Mouse (Mus musculus) inflammation-experienced regulatory T-cells, adult 6 months (primary cell): ENCODE data around the gene Gm20388. TPM values are rescaled to one million over a fixed set of nuclear protein-coding genes. Genes with fewer than 3 reads are reported as not detected.

ENCODE experiments used
- ATAC-seq: one replicate; pipeline ENCODE4 v1.8.0; 2017
- polyA plus RNA-seq, 3 experiments: library from polyadenylated mRNA; unstranded; fragments of 100-300 nt; shearing (Covaris generic); gene quantifications; one replicate each; pipeline ENCODE4 v1.2.1; 2017

The Gm20388 gene
- polyA plus RNA-seq, 3 experiments from 2014 or later: 10.8 to 14.1 (median 11.8) TPM

DNA sequence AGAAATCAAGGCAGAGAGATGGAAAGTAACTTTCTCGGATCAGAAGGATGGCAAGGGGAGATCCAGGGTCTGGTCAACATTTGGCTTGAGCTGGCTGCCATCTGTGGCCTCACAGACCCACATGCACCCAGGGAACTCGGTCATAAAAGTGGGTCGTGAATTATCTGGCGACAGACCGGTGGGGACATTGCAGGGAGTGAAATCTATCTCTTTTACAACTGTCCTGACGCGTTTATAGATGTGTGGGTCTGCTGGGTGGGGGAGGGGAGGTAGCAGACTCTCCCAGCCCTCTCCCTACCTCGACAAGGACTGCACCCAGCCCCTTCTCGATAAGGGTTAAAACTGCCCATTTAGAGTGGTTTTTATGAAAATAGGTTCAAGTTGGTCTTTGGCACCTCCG lies 1444.2 kb downstream of the Gm20388 start:
- no peak for ATAC-seq

GRCm38 (mm10) chr8:121357451-121357850 lies 1446.8 kb downstream of the Gm20388 start:
- no peak for ATAC-seq

- no peak for ATAC-seq
Measured at GRCm38 (mm10) chr8:121358609-121359008, 1448.0 kb downstream of the Gm20388 start.

DNA sequence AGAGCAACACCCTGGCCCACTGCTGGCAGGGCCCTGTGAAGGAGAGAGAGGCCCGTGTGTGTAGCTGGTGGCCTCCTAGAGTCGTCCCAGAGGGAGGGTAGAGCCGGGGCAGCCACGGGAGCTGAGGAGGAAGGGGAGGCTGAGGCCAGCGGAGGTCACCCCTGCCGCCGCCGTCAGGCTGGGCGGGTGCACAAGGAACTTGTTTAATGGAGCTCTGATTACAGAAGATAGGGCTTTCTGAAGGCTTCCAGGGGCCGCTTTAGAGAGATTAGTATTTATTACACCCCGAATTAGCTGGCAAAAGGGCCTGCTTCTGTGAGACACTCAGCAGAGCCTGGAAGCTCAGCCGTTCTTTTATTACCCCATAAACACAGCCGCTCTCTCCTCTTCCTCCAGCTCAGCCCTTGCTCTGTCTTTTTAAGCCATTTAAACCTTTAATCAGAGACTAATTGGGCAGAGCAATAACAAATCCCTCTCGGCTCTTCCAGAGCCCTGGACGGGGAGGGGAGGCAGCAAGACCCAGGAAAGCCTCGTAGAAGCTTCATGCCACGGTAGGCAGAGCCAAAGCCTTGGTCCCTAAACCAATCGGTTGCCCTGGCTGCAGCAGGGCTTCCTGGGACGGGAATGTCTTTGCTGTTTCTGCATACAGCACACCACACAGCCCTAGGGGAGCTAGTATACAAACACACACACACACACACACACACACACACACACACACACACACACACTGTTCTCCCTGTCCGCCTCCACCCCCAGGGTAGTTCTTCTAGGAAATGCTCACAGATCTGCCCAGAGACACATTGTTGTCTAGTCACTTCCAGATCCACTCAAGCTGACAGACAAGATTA lies 1448.7 kb downstream of the Gm20388 start:
- no peak for ATAC-seq

- no peak for ATAC-seq
Measured at GRCm38 (mm10) chr8:121360001-121360400, 1449.4 kb downstream of the Gm20388 start.

DNA sequence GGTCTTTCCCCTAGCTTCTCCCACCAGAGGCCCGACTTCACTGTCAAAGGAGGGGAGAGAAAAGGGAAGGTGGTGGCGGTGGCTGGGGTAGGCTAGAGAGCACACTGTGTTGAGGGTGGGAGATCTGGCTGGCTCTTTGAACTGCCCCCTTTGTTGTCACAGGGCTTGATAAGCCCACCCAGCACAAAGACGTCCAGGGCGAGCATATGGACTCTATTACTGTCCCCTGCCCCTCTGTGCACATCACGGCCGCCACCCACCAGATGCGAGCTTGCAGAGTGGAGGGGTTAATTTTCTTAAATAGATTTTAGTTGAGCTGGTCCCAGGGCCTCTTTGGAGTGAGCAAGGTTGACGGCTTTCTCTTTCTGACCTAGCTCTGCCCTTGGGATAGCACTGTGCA lies 1450.5 kb downstream of the Gm20388 start:
- ATAC-seq: no peak

DNA sequence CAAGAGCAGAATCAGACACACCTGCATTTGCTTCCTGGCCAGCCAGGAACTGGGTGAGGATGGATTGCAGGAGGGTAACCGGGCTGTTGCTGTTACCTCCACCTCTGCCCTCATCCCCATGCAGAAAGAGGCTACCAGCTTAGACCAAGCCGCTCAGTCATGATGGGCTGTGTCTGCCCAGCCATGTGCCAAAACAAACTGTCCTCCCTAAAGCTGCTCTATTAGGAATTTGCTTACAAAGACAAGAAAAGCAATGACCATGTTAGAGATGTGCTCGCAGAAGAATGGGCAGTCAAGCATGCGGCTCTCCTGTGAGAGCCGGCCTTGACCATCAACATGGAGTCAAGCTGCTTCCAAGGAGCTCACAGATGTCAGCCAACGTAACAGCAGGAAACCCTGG lies 1454.0 kb downstream of the Gm20388 start:
- ATAC-seq: no peak

- ATAC-seq: no peak
Measured at GRCm38 (mm10) chr8:121365150-121365549, 1454.5 kb downstream of the Gm20388 start.

DNA sequence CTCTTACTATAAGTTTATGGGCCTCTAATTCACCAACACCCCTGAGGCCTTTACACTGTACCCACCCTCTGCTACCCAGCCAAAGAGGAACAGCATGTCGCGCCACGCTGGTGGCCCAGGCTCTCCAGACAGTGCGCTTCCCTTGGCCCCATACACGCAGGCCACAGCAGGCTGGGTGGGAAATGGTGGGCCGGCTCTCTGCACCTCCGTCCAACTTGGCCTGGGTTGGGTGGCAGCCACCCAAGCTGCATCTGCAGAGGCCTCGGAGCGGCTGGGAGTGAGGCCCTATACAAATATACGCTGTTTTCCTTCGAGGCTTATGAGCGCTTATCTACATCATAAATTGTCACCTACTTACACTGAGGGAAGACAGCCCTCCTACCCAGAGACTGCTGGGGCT lies 1456.0 kb downstream of the Gm20388 start:
- ATAC-seq: no peak

DNA sequence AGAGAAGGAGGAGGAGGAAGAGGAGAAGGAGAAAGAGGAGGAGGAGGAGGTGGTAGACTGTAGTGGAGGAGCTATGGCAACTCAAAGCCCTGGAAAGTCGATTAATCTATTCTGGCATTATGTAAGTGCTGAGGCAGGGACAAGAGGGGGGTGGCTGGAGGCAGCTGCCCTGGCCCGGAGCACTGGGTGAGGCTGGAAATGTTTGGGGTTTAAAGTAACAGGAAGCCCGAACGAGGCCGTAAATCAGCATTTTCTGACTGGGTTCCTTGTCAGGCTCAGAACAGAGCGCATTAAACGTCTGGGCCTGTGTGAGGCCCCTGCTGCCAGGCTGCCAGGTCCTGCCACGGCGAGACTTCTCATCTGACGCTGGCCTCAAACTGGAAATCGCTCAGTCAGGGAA lies 1458.2 kb downstream of the Gm20388 start:
- ATAC-seq: no peak

DNA sequence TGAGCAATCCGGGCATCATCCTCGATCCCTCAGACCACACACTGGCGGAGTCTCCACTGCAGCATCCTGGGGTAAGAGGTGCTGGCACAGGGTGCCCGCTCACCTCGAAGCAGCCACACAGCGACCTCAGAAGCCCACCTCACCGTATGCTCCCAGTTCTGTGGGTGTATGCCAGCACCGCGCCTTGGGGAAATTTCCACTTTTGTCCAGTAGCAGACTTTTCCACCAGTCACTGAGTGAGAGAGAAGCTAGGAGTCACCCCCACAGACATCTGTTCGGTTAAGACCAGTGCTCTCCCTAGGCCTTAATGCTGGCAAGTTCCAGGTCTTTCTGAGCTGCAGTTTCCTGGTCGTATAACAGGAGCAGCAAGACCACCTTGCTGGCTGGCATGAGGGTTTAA lies 1458.7 kb downstream of the Gm20388 start:
- ATAC-seq: no peak

- no peak for ATAC-seq
Measured at GRCm38 (mm10) chr8:121371287-121371686, 1460.6 kb downstream of the Gm20388 start.

DNA sequence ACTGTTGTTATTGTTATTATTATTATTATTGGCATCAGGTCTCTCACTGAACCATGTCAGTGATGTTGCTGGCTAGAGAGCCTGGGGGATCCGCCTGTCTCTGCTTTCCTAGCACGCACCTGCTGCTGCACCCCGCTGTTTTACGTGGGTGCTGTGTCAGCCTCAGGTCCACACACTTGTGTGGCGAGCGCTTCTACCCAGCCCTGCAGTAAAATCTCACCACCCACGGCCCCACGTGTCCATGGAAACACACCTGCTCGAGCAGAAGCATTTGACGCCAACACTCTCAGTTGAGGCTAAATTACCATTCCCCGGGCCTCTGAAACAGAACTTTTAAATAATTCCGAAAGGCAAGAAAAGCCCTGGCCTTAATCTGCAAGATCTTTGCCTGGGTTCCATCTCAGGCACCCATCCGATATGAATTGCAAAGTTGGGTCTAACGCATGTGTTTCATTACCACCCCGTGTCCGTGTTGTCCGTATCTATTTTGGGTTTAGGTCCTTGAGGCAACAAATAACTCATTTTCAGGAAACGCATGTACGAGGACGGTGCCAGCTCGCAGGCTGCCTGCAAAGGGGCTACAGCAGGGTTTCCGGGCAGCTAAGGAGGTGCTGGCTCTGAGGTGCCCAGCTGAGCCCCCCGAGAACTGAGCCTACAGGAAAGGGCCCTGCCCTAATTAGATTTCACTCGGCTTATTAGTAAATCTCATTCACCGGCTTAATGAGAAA lies 1461.4 kb downstream of the Gm20388 start:
- no peak for ATAC-seq

DNA sequence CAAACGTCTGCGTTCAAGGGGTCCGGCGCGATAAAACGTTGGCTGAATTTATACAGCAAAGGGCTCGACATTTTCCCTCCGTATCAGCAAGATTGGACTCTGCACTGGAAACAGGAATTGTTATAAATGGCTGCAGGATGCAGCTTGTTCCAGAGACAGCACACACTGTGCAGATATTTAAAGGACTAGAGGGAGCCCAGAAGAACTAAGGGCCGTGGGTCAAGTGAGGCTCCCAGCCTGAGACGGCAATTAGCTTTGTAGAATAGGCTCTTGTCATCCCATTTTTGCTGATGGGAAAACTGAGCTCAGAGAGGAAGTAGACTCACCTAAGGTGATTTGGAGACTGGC lies 1462.0 kb downstream of the Gm20388 start:
- ATAC-seq: no peak

DNA sequence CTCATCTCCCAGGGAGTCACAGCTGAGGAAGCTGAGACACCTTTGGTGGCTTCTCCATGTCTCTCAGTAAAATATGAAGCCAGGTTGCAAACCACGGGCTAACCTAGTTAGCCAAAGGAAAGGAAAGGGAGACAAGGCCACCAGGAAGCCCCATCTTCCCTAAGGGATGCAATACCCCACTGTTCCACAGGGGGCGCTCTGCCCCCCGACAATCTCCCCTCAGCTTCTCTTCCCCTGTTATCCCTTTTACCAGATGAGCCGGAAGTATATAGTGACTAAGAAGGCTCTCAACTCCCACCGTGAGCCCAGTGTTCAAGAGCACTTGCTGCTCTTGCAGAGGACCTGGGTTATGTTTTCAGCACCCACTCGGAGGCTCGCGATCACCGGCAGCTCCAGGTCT lies 1463.6 kb downstream of the Gm20388 start:
- ATAC-seq: no peak

DNA sequence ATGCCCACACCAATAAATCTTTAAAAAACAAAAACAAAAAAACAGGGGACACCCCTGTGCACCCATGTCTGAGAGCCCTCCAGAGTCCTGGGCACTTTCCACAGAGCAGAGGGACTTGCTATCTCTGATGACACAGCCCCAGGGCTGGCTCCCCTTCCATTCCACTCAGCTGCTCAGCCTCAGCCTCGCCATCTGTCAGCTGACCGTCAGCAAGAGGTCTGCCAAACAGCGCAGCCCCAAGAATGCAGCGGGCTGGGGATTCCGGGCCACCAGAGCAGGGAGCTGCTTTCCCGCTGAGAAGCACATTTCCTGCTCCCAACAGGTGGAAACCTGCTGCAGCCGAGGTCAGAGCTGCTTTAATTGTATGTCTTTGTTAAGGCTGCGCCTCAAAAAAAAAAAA lies 1464.1 kb downstream of the Gm20388 start:
- ATAC-seq: no peak

- no peak for ATAC-seq
Measured at GRCm38 (mm10) chr8:121376116-121376950, 1465.7 kb downstream of the Gm20388 start.

DNA sequence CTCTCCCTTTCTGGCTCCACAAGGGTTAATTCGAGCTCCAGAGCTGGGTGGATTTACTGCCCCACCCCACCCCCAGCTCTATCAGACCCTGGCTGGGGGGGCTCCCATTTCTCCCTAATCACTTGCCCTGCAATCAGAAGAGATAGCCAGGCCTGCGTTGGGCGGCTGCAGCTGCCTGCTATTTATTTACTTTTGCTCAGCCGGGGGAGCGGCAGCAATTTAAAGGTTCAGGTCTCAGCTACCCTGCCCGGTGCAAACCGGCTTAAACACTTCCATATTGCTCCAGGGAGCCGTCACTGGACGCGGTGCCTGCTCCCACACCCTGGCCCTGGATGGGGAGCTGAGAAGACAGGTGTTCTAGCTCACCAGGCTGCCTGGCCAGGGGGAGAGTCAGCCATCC lies 1467.0 kb downstream of the Gm20388 start:
- ATAC-seq: no peak

- no peak for ATAC-seq
Measured at GRCm38 (mm10) chr8:121379387-121379786, 1468.7 kb downstream of the Gm20388 start.

DNA sequence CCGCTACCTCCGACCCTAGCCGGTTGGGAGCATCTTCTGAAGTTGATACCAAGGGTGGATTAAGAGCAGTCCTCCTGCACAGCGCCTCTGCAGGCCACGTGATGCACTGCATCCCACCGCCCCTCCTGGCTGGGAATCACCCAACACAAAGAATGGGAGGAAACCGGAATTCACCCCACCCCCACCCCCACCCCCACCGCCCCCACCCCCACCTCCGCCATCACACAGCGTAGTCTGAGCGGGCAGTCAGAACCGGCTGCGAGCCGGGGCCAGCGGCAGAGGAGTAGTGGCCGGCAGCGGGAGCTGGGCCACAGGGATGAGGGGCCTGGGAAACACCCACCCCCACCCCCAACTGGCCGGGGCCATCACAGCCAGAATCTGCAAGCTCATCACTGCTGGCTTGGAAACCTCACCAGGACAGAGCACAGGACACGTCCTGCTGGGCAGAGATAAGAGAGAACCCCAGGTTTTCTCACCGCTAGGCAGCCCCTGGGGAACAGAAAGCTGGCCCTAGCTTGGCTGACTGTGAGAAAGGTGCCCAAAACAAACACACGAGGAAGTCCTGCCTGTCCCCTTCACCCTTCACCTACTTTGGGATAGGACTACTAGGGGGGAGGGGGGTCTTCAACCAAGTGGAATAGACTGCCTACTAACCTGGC lies 1472.1 kb downstream of the Gm20388 start:
- no peak for ATAC-seq

DNA sequence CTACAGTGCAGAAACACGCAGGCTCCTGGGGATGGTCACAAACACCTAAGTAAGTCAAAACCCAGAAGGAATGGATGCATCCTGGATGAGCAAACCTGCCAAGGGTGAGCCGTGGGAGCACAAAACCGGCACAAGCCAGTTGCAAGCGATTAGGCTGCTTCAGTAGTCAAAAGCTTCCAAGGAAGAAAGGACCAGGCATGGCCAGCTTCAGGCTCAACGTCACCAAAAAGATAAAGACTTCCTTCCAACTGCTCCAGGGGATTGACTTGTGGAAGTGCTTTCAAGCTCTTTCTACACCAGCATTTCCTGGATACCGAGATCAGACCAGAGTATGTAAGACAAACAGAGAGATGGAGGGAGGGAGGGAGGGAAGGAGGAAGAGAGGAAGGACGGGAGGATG lies 1474.9 kb downstream of the Gm20388 start:
- ATAC-seq: no peak

DNA sequence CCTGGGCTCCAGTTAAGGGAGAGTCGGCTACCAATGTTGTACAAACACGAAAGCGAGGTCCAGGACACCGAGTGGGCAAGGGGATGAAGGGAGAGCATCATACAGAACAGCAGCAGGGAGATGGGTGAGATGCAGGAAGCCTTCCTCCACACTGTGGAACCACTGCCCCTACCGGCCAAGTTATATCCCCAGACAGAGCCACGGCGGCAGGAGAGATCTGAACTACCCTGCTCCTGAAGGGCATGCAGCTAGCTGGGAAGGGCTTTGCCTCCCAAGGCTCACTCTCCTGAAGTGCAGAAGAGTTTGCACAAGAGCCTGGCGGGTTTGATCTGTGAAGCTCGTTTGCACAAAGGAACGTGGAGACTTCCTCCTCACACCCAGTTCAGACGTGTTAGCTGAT lies 1480.0 kb downstream of the Gm20388 start:
- no peak for ATAC-seq

GRCm38 (mm10) chr8:121391254-121391653 lies 1480.6 kb downstream of the Gm20388 start:
- no peak for ATAC-seq
